Mouse (Mus musculus) telencephalon, adult 2 months (tissue): ENCODE data around the gene Sbno1.
A peak's percentile ranks its signal among the peaks of the same experiment; 100 is the strongest.

Experiments
- DNase-seq: peaks from one replicate; pipeline ENCODE4 v3.0.0-alpha.2; 2011; ENCODE audit warnings: low read depth, low spot score

Gene Sbno1

GRCm38 (mm10) chr5:124444208-124444607 lies 18.4 kb upstream of the Sbno1 start:
- no peak for DNase-seq

- DNase-seq: no peak
Observed at GRCm38 (mm10) chr5:124442628-124443027, 16.8 kb upstream of the Sbno1 start.

GRCm38 (mm10) chr5:124440094-124440701 lies 14.4 kb upstream of the Sbno1 start:
- no peak for DNase-seq

- DNase-seq: peak; percentile 93
Observed at GRCm38 (mm10) chr5:124439447-124440093, 13.8 kb upstream of the Sbno1 start, which contains the start of gene Kmt5a. TSS of gene Kmt5a (plus strand) at chr5:124439930.

GRCm38 (mm10) chr5:124438746-124439145 lies 12.9 kb upstream of the Sbno1 start:
- DNase-seq: no peak

GRCm38 (mm10) chr5:124438229-124438628 lies 12.4 kb upstream of the Sbno1 start:
- no peak for DNase-seq

GRCm38 (mm10) chr5:124433048-124433447 lies 7.2 kb upstream of the Sbno1 start:
- no peak for DNase-seq

- no peak for DNase-seq
Observed at GRCm38 (mm10) chr5:124432398-124433012, 6.7 kb upstream of the Sbno1 start.

GRCm38 (mm10) chr5:124426475-124427071 lies 772 bp upstream of the Sbno1 start:
- no peak for DNase-seq

GRCm38 (mm10) chr5:124424723-124425411 lies 934 bp downstream of the Sbno1 start:
- DNase-seq: no peak

GRCm38 (mm10) chr5:124424200-124424722 lies 1.5 kb downstream of the Sbno1 start:
- DNase-seq: no peak

- DNase-seq: no peak
Observed at GRCm38 (mm10) chr5:124421786-124422185, 4.0 kb downstream of the Sbno1 start.

GRCm38 (mm10) chr5:124418903-124419302 lies 6.9 kb downstream of the Sbno1 start:
- DNase-seq: no peak

- no peak for DNase-seq
Observed at GRCm38 (mm10) chr5:124412163-124412562, 13.6 kb downstream of the Sbno1 start.

GRCm38 (mm10) chr5:124410808-124411207 lies 15.0 kb downstream of the Sbno1 start:
- DNase-seq: no peak

GRCm38 (mm10) chr5:124393726-124394125 lies 32.1 kb downstream of the Sbno1 start:
- no peak for DNase-seq

- no peak for DNase-seq
Observed at GRCm38 (mm10) chr5:124392412-124392811, 33.4 kb downstream of the Sbno1 start.

GRCm38 (mm10) chr5:124387932-124388331 lies 37.9 kb downstream of the Sbno1 start:
- no peak for DNase-seq

- DNase-seq: no peak
Observed at GRCm38 (mm10) chr5:124380121-124380520, 45.7 kb downstream of the Sbno1 start.

GRCm38 (mm10) chr5:124377149-124377548 lies 48.7 kb downstream of the Sbno1 start:
- no peak for DNase-seq

GRCm38 (mm10) chr5:124376401-124376800 lies 49.4 kb downstream of the Sbno1 start:
- no peak for DNase-seq

GRCm38 (mm10) chr5:124374298-124374697 lies 51.5 kb downstream of the Sbno1 start:
- peak; percentile 57 for DNase-seq
